Mouse (Mus musculus): ENCODE results near the gene Shisal1.

- no peak for TF ChIP-seq POLR2A (IDR thresholded peaks at IDR 0.05; ENCODE audit: low read depth, low read length)
- no peak for TF ChIP-seq CTCF (IDR thresholded peaks at IDR 0.05; ENCODE audit: extremely low read depth, insufficient read length, insufficient replicate concordance, low read depth, low read length)
Observed at GRCm38 (mm10) chr15:84403454-84404113, 43.3 kb downstream of the Shisal1 start.

Data from small intestine, adult 2 months (tissue).